Mouse (Mus musculus): ENCODE measurements around the gene Fam151a. TPM values are rescaled to one million over a fixed set of nuclear protein-coding genes. Genes with fewer than 3 reads are reported as not detected.
"Not testable (repeated sequence)": the region's sequence is repeated elsewhere in the genome, so short reads cannot be mapped to it uniquely, and the experiment has no call there.

The Fam151a gene
- total RNA-seq, 2 experiments from 2014 or later = not detected

GRCm38 (mm10) chr4:106785345-106785744, 51.7 kb downstream of the Fam151a start:
- DNase-seq (ENCODE audit: low spot score in 2 of 2) = no peak
- TF ChIP-seq CTCF (conservative IDR thresholded peaks at IDR 0.05) = no peak
- H3K27ac ChIP-seq = peak overlapping the region; percentile 88

DNA sequence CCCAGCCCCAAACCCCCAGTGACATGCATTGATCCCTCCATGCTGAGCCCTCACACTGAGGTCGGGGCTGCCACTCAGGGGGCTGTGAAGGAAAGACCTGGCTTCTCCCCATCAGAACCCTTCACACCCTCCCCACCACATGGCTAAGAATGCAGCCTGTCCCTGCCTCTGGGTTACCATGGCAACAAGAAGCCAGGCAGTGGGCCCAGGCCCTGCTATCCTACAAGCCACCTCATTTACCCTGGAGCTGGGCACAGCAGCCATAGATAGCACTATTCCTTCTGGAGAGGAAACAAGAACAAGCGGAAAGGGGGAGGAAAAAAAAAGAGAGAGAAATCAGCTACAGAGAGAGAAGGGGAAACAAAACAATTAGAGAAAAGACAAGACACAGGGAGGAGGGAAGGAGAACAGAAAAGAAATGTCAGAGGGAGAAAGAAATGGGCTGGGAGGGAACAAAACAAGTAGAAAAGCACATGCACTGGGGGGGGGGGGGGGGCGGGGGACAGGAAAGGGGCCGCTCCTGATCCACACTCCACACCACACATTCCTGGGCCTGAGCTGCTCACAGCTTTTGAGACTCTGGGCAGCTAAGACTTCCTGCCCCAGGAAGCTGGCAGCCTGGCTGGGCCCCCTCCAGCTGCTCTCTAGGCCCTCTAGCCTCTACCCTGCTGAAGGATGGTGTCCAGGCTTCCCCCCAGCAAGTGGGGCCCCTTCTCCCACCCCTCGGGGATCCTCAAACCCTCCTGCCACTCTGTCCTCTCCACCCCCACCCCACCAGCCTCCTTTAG, 52.3 kb downstream of the Fam151a start:
- Histone ChIP-seq H3K27ac (peak overlapping the region; percentile 88), H3K4me3 (no peak overlapping the region)
- peak; percentile 71 to 84 for DNase-seq (ENCODE audit: low spot score in 2 of 2)
- no peak for TF ChIP-seq CTCF (conservative IDR thresholded peaks at IDR 0.05)

More at GRCm38 (mm10) chr4:106785345-106785744, 51.7 kb downstream of the Fam151a start:
- no peak overlapping the region for H3K4me3 ChIP-seq

DNA sequence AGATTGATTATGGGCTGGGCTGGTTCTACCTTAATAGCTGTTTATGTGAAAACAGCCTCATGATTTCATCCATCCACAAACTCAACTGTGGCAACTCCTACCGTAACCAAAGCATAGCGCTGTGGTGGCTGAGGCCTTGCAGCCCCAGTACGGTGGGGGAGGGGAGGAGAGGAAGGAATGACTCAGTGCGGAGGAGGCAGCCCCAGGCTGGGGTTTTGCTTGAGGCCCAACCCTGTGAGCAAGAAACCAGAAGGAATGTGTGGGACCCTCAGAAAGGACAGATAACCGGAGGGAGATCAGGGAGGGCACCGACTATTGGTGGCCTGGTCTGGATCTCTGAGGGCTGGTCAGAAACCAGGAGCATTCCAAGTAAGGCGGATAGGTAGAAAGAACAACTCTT, 54.1 kb downstream of the Fam151a start:
- Histone ChIP-seq H3K27ac (peak overlapping the region; percentile 88), H3K4me3 (no peak overlapping the region)
- TF ChIP-seq CTCF (conservative IDR thresholded peaks at IDR 0.05) = no peak
- DNase-seq (ENCODE audit: low spot score in 2 of 2) = peak; percentile 45

GRCm38 (mm10) chr4:106788627-106789026, 54.9 kb downstream of the Fam151a start:
- Histone ChIP-seq H3K4me3 (no peak overlapping the region), H3K27ac (no peak overlapping the region)
- TF ChIP-seq CTCF (conservative IDR thresholded peaks at IDR 0.05) = no peak
- DNase-seq (ENCODE audit: low spot score in 2 of 2) = no peak

DNA sequence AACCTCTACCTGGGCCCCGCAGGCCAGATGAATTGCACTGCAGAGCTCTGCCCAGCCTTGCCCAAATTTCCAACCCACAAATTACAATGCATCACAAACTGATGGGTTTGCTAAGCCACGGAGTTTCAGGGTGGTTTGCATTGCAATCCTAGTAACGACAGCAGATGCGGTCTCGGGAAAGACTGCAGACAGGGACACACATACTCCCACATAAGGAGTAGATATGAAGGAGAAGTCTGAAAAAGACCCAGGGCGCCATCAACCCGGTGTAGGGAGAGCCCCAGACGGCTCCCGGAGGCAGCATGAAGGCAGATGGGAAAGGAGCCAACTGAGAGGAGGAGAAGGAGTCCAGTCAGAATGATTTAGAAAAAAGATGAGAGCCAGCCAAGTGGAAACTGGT, 56.0 kb downstream of the Fam151a start:
- no peak for TF ChIP-seq CTCF (conservative IDR thresholded peaks at IDR 0.05)
- Histone ChIP-seq H3K27ac (peak overlapping the region; percentile 43; the same call in 1 of the 2 replicates), H3K4me3 (no peak overlapping the region)
- peak in 1 of 2 experiments; percentile 27 for DNase-seq (ENCODE audit: low spot score in 2 of 2)

- H3K4me3 ChIP-seq; H3K27ac ChIP-seq; DNase-seq (ENCODE audit: low spot score in 2 of 2): not testable (repeated sequence)
- peak; percentile 46 for TF ChIP-seq CTCF (conservative IDR thresholded peaks at IDR 0.05)
Observed at GRCm38 (mm10) chr4:106790218-106790617, 56.5 kb downstream of the Fam151a start.

- TF ChIP-seq CTCF (conservative IDR thresholded peaks at IDR 0.05) = no peak
- Histone ChIP-seq H3K4me3 (no peak overlapping the region), H3K27ac (no peak overlapping the region)
- DNase-seq (ENCODE audit: low spot score in 2 of 2) = no peak
Observed at GRCm38 (mm10) chr4:106790938-106791337, 57.2 kb downstream of the Fam151a start.

- Histone ChIP-seq H3K4me3 (no peak overlapping the region), H3K27ac (no peak overlapping the region)
- no peak for DNase-seq (ENCODE audit: low spot score in 2 of 2)
- no peak for TF ChIP-seq CTCF (conservative IDR thresholded peaks at IDR 0.05)
Observed at GRCm38 (mm10) chr4:106792276-106792675, 58.6 kb downstream of the Fam151a start.

- H3K27ac ChIP-seq; H3K4me3 ChIP-seq; DNase-seq (ENCODE audit: low spot score in 2 of 2): not testable (repeated sequence)
Observed at GRCm38 (mm10) chr4:106793826-106794225, 60.1 kb downstream of the Fam151a start.

DNA sequence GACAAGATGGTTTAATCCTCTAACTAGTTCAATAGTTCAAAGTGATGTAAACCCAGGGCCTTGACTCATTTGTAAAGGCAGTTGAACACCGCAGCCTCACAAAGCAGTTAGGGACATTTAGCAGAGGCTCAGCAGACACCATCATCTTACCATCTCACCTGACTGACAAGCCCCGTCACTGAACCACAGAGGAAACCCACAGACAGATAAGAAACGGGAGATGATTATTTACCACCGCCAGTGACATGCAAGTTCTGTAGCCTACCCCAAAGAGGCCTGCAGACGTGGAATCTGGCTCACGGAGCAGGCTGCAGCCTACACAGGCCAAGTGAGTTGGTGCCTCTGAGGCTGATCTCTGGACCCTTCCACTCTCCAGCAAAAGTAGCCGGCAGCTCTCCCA, 60.6 kb downstream of the Fam151a start:
- Histone ChIP-seq H3K4me3 (no peak overlapping the region), H3K27ac (no peak overlapping the region)
- TF ChIP-seq CTCF (conservative IDR thresholded peaks at IDR 0.05) = no peak
- DNase-seq (ENCODE audit: low spot score in 2 of 2) = no peak

DNA sequence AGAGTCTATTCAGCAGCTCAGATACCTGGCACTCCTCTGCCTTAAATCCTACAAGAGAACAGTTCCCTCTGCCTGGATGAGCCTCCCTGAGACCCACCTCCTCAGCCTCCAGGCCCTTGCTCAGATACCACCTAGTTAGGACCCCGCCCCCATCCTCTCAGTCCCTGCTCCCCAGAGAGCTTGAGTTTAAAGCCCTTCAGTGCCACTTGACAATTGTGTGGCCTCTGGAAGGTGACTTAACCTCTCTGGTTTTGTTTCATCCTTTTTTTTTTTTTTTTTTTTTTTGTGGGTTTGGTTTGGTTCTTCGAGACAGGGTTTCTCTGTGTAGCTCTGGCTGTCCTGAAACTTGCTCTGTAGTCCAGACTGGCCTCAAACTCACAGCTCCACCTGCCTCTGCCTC, 61.6 kb downstream of the Fam151a start:
- no peak for TF ChIP-seq CTCF (conservative IDR thresholded peaks at IDR 0.05)
- no peak for DNase-seq (ENCODE audit: low spot score in 2 of 2)

More for the DNA sequence above, 61.6 kb downstream of the Fam151a start:
- no peak overlapping the region for H3K4me3 ChIP-seq
- H3K27ac ChIP-seq = no peak overlapping the region

Other genes with a start within 250 kb of the Fam151a start
- gene Bsnd, start 241.6 kb upstream of the Fam151a start, total RNA-seq (2021) = not detected
- gene Dhcr24, start 172.9 kb upstream of the Fam151a start, total RNA-seq (2021) = 10 to 100 TPM; 58.9 to 59.7 TPM
- under 1 TPM in 1 of 2 experiments, not detected in 1; 0.71 TPM for gene Lexm, start 116.6 kb upstream of the Fam151a start, total RNA-seq (2021)
- under 1 TPM; 0.59 to 0.74 TPM for gene Ttc22, start 111.5 kb upstream of the Fam151a start, total RNA-seq (2021)
- gene Pars2, start 82.8 kb upstream of the Fam151a start, total RNA-seq (2021) = 1 to 10 TPM; 6.1 to 8.5 TPM
- gene Ttc4, start 54.9 kb upstream of the Fam151a start, total RNA-seq (2021) = 10 to 100 TPM; 50.4 to 52.7 TPM
- 1 to 10 TPM; 4.7 to 5.4 TPM for gene Mroh7, start 3.0 kb upstream of the Fam151a start, total RNA-seq (2021)
- gene Acot11, start 71.1 kb downstream of the Fam151a start, total RNA-seq (2021) = 10 to 100 TPM; 45.6 to 55.5 TPM
- gene Ssbp3, start 176.8 kb downstream of the Fam151a start, total RNA-seq (2021) = 100 to 1,000 TPM; 157 TPM